Mouse (Mus musculus): Measurements from ENCODE around the gene Inhba. TPM values are rescaled to one million over a fixed set of nuclear protein-coding genes. Genes with fewer than 3 reads are reported as not detected.

The Inhba gene
- polyA plus RNA-seq, 1 experiment: not detected

GRCm38 (mm10) chr13:16020659-16021058, 9.0 kb downstream of the Inhba start:
- Histone ChIP-seq H3K9me3 (ENCODE audit: control insufficient read depth, low read length) (no peaks in the 10 kb centered on the region), H3K36me3 (ENCODE audit: control insufficient read depth) (no peaks in the 10 kb centered on the region), H3K27me3 (ENCODE audit: control insufficient read depth) (peaks cover 12% of the 10 kb centered on the region), H3K4me1 (ENCODE audit: control insufficient read depth) (no peaks in the 10 kb centered on the region), H3K4me3 (replicated peaks) (no peak overlapping the region)
- TF ChIP-seq TAL1 (IDR thresholded peaks at IDR 0.05; ENCODE audit: low read length) (no peak), GATA1 (IDR thresholded peaks at IDR 0.05; ENCODE audit: low read length) (no peak)

- H3K4me1 ChIP-seq (ENCODE audit: control insufficient read depth): no peaks in the 10 kb centered on the region
- peaks cover 10% of the 10 kb centered on the region for H3K27me3 ChIP-seq (ENCODE audit: control insufficient read depth)
- H3K4me3 ChIP-seq (replicated peaks): no peak overlapping the region
- no peaks in the 10 kb centered on the region for H3K9me3 ChIP-seq (ENCODE audit: control insufficient read depth, low read length)
- TF ChIP-seq GATA1 (IDR thresholded peaks at IDR 0.05; ENCODE audit: low read length) (no peak), TAL1 (IDR thresholded peaks at IDR 0.05; ENCODE audit: low read length) (no peak)
- H3K36me3 ChIP-seq (ENCODE audit: control insufficient read depth): no peaks in the 10 kb centered on the region
Observed at GRCm38 (mm10) chr13:16021181-16021580, 9.5 kb downstream of the Inhba start.

GRCm38 (mm10) chr13:16021849-16022248, 10.2 kb downstream of the Inhba start:
- Histone ChIP-seq H3K9me3 (ENCODE audit: control insufficient read depth, low read length) (no peaks in the 10 kb centered on the region), H3K4me3 (replicated peaks) (no peak overlapping the region), H3K27me3 (ENCODE audit: control insufficient read depth) (peaks cover 10% of the 10 kb centered on the region), H3K4me1 (ENCODE audit: control insufficient read depth) (no peaks in the 10 kb centered on the region), H3K36me3 (ENCODE audit: control insufficient read depth) (no peaks in the 10 kb centered on the region)
- TF ChIP-seq GATA1 (IDR thresholded peaks at IDR 0.05; ENCODE audit: low read length) (no peak), TAL1 (IDR thresholded peaks at IDR 0.05; ENCODE audit: low read length) (no peak)

GRCm38 (mm10) chr13:16022536-16022935, 10.9 kb downstream of the Inhba start:
- peaks cover 4% of the 10 kb centered on the region for H3K27me3 ChIP-seq (ENCODE audit: control insufficient read depth)
- H3K4me3 ChIP-seq (replicated peaks): no peak overlapping the region
- H3K4me1 ChIP-seq (ENCODE audit: control insufficient read depth): no peaks in the 10 kb centered on the region
- no peaks in the 10 kb centered on the region for H3K9me3 ChIP-seq (ENCODE audit: control insufficient read depth, low read length)
- no peak for TF ChIP-seq GATA1 (IDR thresholded peaks at IDR 0.05; ENCODE audit: low read length)
- no peak for TF ChIP-seq TAL1 (IDR thresholded peaks at IDR 0.05; ENCODE audit: low read length)
- no peaks in the 10 kb centered on the region for H3K36me3 ChIP-seq (ENCODE audit: control insufficient read depth)

- no peaks in the 10 kb centered on the region for H3K9me3 ChIP-seq (ENCODE audit: control insufficient read depth, low read length)
- no peaks in the 10 kb centered on the region for H3K27me3 ChIP-seq (ENCODE audit: control insufficient read depth)
- TF ChIP-seq GATA1 (IDR thresholded peaks at IDR 0.05; ENCODE audit: low read length) (no peak), TAL1 (IDR thresholded peaks at IDR 0.05; ENCODE audit: low read length) (no peak)
- H3K4me1 ChIP-seq (ENCODE audit: control insufficient read depth): no peaks in the 10 kb centered on the region
- no peak overlapping the region for H3K4me3 ChIP-seq (replicated peaks)
- H3K36me3 ChIP-seq (ENCODE audit: control insufficient read depth): no peaks in the 10 kb centered on the region
Observed at GRCm38 (mm10) chr13:16023070-16024039, 11.7 kb downstream of the Inhba start.

- no peaks in the 10 kb centered on the region for H3K4me1 ChIP-seq (ENCODE audit: control insufficient read depth)
- H3K27me3 ChIP-seq (ENCODE audit: control insufficient read depth): no peaks in the 10 kb centered on the region
- H3K36me3 ChIP-seq (ENCODE audit: control insufficient read depth): no peaks in the 10 kb centered on the region
- TF ChIP-seq TAL1 (IDR thresholded peaks at IDR 0.05; ENCODE audit: low read length): no peak
- no peak for TF ChIP-seq GATA1 (IDR thresholded peaks at IDR 0.05; ENCODE audit: low read length)
- no peaks in the 10 kb centered on the region for H3K9me3 ChIP-seq (ENCODE audit: control insufficient read depth, low read length)
- no peak overlapping the region for H3K4me3 ChIP-seq (replicated peaks)
Observed at GRCm38 (mm10) chr13:16030557-16031057, 19.0 kb downstream of the Inhba start.

GRCm38 (mm10) chr13:16032425-16032824, 20.8 kb downstream of the Inhba start:
- H3K36me3 ChIP-seq (ENCODE audit: control insufficient read depth): no peaks in the 10 kb centered on the region
- H3K4me1 ChIP-seq (ENCODE audit: control insufficient read depth): no peaks in the 10 kb centered on the region
- no peak overlapping the region for H3K4me3 ChIP-seq (replicated peaks)
- TF ChIP-seq GATA1 (IDR thresholded peaks at IDR 0.05; ENCODE audit: low read length) (no peak), TAL1 (IDR thresholded peaks at IDR 0.05; ENCODE audit: low read length) (no peak)
- no peaks in the 10 kb centered on the region for H3K27me3 ChIP-seq (ENCODE audit: control insufficient read depth)
- H3K9me3 ChIP-seq (ENCODE audit: control insufficient read depth, low read length): no peaks in the 10 kb centered on the region

- no peak for TF ChIP-seq GATA1 (IDR thresholded peaks at IDR 0.05; ENCODE audit: low read length)
- no peak for TF ChIP-seq TAL1 (IDR thresholded peaks at IDR 0.05; ENCODE audit: low read length)
- H3K4me3 ChIP-seq (replicated peaks): no peak overlapping the region
- no peaks in the 10 kb centered on the region for H3K4me1 ChIP-seq (ENCODE audit: control insufficient read depth)
- no peaks in the 10 kb centered on the region for H3K9me3 ChIP-seq (ENCODE audit: control insufficient read depth, low read length)
- H3K27me3 ChIP-seq (ENCODE audit: control insufficient read depth): no peaks in the 10 kb centered on the region
- H3K36me3 ChIP-seq (ENCODE audit: control insufficient read depth): no peaks in the 10 kb centered on the region
Observed at GRCm38 (mm10) chr13:16032935-16033592, 21.4 kb downstream of the Inhba start.

- Histone ChIP-seq H3K36me3 (ENCODE audit: control insufficient read depth) (no peaks in the 10 kb centered on the region), H3K4me3 (replicated peaks) (no peak overlapping the region)
- TF ChIP-seq TAL1 (IDR thresholded peaks at IDR 0.05; ENCODE audit: low read length) (no peak), GATA1 (IDR thresholded peaks at IDR 0.05; ENCODE audit: low read length) (no peak)
Observed at GRCm38 (mm10) chr13:16069079-16069478, 57.4 kb downstream of the Inhba start.

More at GRCm38 (mm10) chr13:16069079-16069478, 57.4 kb downstream of the Inhba start:
- no peaks in the 10 kb centered on the region for H3K4me1 ChIP-seq (ENCODE audit: control insufficient read depth)
- H3K9me3 ChIP-seq (ENCODE audit: control insufficient read depth, low read length): no peaks in the 10 kb centered on the region
- H3K27me3 ChIP-seq (ENCODE audit: control insufficient read depth): no peaks in the 10 kb centered on the region

Data from erythroblast, embryonic 14.5 days (primary cell).